Mouse (Mus musculus) heart, adult 2 months (tissue): ENCODE results near the gene Ubxn10. TPM values are rescaled to one million over a fixed set of nuclear protein-coding genes. Genes with fewer than 3 reads are reported as not detected.

Experiments used
- DNase-seq, 2 experiments: peaks; one replicate each; pipeline ENCODE4 v3.0.0; 2021
- H3K27ac ChIP-seq: fragments of 200-600 bp; 2 replicates; pipeline ENCODE4 v1.8.1; 2022
- H3K27me3 ChIP-seq: fragments of 200-500 bp; 2 replicates; pipeline ENCODE4 v1.6.1; 2012; ENCODE audit warnings: mild to moderate bottlenecking, low read length, inconsistent platforms, mixed read lengths; ENCODE audit not compliant: control insufficient read depth, insufficient read depth
- H3K36me3 ChIP-seq: fragments of 200-500 bp; 2 replicates; pipeline ENCODE4 v1.6.1; 2012; ENCODE audit warnings: low read length, inconsistent platforms; ENCODE audit not compliant: control insufficient read depth, insufficient read depth
- H3K4me1 ChIP-seq: fragments of 200-500 bp; 2 replicates; pipeline ENCODE4 v1.6.1; 2011; ENCODE audit warnings: low read length; ENCODE audit not compliant: control insufficient read depth, insufficient read depth
- H3K4me3 ChIP-seq: fragments of 200-600 bp; 2 replicates; pipeline ENCODE4 v1.8.1; 2022
- H3K79me2 ChIP-seq: fragments of 200-500 bp; replicated peaks from 2 replicates; pipeline ENCODE4 v1.6.1; 2012; ENCODE audit warnings: mild to moderate bottlenecking, inconsistent platforms, low read length, moderate library complexity, mixed read lengths; ENCODE audit not compliant: control insufficient read depth, insufficient read depth
- H3K9ac ChIP-seq: fragments of 200-500 bp; 2 replicates; pipeline ENCODE4 v1.6.1; 2012; ENCODE audit warnings: low read depth, mild to moderate bottlenecking, control low read depth, inconsistent platforms, low read length, mixed read lengths
- CTCF ChIP-seq: fragments of 200-600 bp; IDR thresholded peaks from 2 replicates; pipeline ENCODE4 v1.8.1; 2022; ENCODE audit warnings: antibody characterized with exemption, mild to moderate bottlenecking, moderate library complexity
- EP300 ChIP-seq: fragments of 200-500 bp; IDR thresholded peaks from 2 replicates; pipeline ENCODE4 v1.6.1; 2011; ENCODE audit warnings: low read depth, low read length, control low read depth; ENCODE audit not compliant: insufficient read depth
- POLR2A ChIP-seq: fragments of 200-500 bp; IDR thresholded peaks from 2 replicates; pipeline ENCODE4 v1.6.1; 2011; ENCODE audit warnings: mild to moderate bottlenecking, low read depth, low read length, control low read depth; ENCODE audit not compliant: insufficient read depth
- whole genome bisulfite sequencing: fragments of 180-500 bp; shearing (Covaris S2); methylation state at CpG from one replicate; pipeline ENCODE4 v1.1.7; 2018; 5-methylcytosine and 5-hydroxymethylcytosine counted together
- intact Hi-C: fragments of 180-260 bp; cut with DNase I; formaldehyde crosslinking; loops from one replicate; pipeline ENCODE4 v1.15.1; 2025
- polyA plus RNA-seq: library from polyadenylated mRNA; depleted of rRNA; stranded (reverse); fragments of >200 nt; gene quantifications from 2 replicates; pipeline ENCODE4 v1.2.3, GENCODE M21; 2012
- total RNA-seq, 2 experiments: library from RNA; stranded (reverse); gene quantifications; 2 replicates each; pipeline ENCODE4 v1.2.3; 2021

The Ubxn10 gene
- total and polyA plus RNA-seq, 3 experiments, result 1.6 to 7.2 (median 2.7) TPM

DNA sequence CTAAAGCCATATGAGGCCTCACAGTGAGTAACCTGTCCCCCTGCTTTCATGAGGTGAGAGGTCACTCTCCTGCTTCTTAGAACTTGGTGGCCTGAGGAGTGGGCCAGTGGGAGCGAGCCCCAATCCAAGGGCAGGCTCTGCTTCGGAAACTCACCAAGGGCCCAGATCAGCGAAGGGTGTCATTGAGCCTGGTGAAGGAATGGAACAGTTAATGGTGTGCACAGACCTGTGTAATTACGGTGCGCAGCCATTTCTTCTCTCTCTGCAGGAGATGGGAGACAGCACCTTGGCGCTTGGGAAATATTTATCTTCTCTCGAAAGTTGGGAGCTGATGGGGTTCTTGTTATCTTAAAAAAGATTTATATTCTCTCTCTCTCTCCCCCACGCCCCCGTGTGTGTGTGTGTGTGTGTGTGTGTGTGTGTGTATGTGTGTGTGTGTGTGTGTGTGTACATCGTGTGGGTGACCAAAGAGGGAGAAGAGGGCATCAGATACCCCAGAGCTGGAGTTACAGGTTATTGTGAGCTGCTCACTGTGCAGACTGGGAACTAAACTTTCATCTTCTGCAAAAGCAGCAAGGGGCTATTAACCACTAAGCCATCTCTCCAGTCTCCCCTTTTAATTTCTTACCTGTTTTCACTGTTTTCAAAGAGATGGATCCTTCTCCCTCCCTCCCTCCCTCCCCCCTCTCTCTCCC, 39.7 kb downstream of the Ubxn10 start:
- TF ChIP-seq POLR2A, result no peak
- TF ChIP-seq EP300, result no peak
- no peak for TF ChIP-seq CTCF
- Histone ChIP-seq H3K4me1 (no peaks in the 10 kb centered on the region), H3K4me3 (no peak overlapping the region), H3K36me3 (no peaks in the 10 kb centered on the region), H3K27ac (no peak overlapping the region), H3K9ac (no peak overlapping the region), H3K27me3 (0 out of 2 replicates have a peak, but pooled peaks cover 1% of the 10 kb centered on the region), H3K79me2 (no peaks in the 10 kb centered on the region)
- 61% methylated on average over 10 of the region's 10 CpGs for WGBS
- no peak for DNase-seq
- intact Hi-C loops, result loop anchor here (5.0 kb wide), 1 partner anchor 135 kb away; no protein-coding TSS in a partner anchor

DNA sequence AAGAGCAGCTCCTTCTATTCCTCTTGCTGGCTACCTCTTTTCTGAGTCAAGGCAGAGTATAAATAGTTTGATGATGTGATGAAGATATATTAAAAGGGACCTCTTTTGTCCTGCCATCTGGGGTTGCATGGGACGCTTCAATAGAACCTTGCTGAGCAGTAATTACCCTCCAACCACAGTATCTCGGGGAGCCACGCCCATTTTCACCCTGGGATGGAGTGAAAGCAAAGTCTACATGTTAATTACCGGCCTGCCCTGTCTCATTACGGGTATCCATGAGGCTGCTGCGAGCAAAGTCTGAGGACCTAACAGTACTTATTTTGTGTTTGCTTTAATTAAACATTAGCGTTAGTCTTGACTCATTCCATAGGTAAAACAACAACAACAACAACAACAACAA, 40.2 kb downstream of the Ubxn10 start:
- H3K27ac ChIP-seq, result no peak overlapping the region
- no peaks in the 10 kb centered on the region for H3K36me3 ChIP-seq
- H3K9ac ChIP-seq, result no peak overlapping the region
- 42% methylated on average over 7 of the region's 7 CpGs for WGBS
- H3K27me3 ChIP-seq, result 0 out of 2 replicates have a peak, but pooled peaks cover 1% of the 10 kb centered on the region
- DNase-seq, result no peak
- no peak overlapping the region for H3K4me3 ChIP-seq
- no peaks in the 10 kb centered on the region for H3K4me1 ChIP-seq
- intact Hi-C loops, result loop anchor here (5.0 kb wide), 1 partner anchor 134 kb away; no protein-coding TSS in a partner anchor
- no peaks in the 10 kb centered on the region for H3K79me2 ChIP-seq
- no peak for TF ChIP-seq POLR2A
- no peak for TF ChIP-seq EP300
- no peak for TF ChIP-seq CTCF

DNA sequence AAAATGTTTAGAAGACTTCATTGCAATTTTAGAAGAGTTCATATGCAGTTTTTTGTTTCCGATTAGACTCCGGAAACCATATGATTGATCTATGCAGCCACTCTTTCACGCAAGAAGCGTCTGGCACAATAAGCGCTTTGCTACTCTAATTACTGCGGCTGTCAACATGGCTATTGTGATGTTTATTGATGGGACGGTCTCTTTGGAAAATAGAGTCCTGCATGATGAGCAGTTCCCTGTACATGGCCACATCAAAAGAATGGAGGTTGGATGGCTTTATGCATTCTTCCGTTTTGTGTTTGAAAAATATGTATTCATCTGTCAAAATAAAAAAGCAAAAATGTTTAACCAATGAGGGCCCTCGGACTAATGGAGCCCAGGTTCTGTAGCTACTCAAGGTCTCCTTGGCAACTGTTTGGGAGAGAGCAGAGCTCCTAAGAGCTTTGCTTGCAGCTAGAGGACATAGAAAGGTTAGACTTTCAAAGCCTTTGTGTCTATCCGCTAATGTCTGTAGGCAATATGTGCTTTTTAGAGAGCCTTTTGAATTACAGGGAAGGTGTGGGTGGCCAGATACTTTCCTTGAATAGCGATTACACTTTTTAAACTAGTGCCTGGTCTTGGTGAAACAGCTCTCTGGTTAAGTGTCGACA, 43.8 kb downstream of the Ubxn10 start:
- 72% methylated on average over 12 of the region's 12 CpGs for whole genome bisulfite sequencing
- Histone ChIP-seq H3K36me3 (no peaks in the 10 kb centered on the region), H3K9ac (no peak overlapping the region), H3K27ac (no peak overlapping the region), H3K4me3 (no peak overlapping the region), H3K79me2 (no peaks in the 10 kb centered on the region), H3K4me1 (no peaks in the 10 kb centered on the region), H3K27me3 (peaks cover 3% of the 10 kb centered on the region; the same call in 1 of the 2 replicates)
- no peak for DNase-seq
- no peak for TF ChIP-seq EP300
- TF ChIP-seq CTCF, result no peak
- no peak for TF ChIP-seq POLR2A
- intact Hi-C loops, result no loop called here

DNA sequence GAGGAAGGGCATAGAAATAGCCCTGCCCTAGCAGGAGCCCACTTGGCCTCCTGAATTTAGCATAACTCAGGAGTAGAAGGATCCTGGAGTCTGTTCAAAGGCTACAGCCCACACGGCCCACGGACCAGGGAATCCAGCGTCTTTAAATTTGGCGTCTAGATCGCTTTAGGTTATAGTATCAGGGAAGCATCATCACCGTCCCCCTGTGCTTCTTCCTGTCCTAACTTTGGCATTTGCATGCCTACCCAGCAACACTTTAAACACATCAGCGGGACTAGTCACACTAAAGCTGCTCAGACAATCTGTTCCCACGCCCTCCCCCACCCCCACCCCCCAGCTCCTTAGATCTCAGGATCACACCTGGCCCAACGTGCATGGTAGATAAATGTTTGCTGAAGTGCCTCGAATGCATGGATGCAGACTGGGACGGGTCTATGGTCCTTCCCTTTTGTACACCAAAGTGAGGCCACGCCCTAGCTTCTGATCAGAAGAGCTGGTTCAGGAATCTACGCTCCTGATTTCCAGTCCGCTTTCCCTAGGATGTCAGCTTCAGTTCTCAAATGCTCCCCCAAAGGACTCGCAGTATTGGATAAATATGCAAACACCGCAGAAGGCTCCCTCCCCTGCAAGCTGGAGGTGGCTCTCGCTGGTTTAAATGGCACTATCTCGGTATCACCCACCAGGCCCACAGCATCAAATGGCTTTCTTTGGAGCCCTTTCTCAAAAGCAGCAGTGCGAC, 45.4 kb downstream of the Ubxn10 start:
- no peak overlapping the region for H3K9ac ChIP-seq
- no peaks in the 10 kb centered on the region for H3K79me2 ChIP-seq
- intact Hi-C loops, result no loop called here
- TF ChIP-seq POLR2A (no peak), CTCF (no peak), EP300 (no peak)
- 7% methylated on average over 19 of the region's 19 CpGs for WGBS
- no peaks in the 10 kb centered on the region for H3K4me1 ChIP-seq
- H3K36me3 ChIP-seq, result no peaks in the 10 kb centered on the region
- H3K4me3 ChIP-seq, result no peak overlapping the region
- H3K27me3 ChIP-seq, result peaks cover 3% of the 10 kb centered on the region; the same call in 1 of the 2 replicates
- no peak for DNase-seq
- no peak overlapping the region for H3K27ac ChIP-seq

DNA sequence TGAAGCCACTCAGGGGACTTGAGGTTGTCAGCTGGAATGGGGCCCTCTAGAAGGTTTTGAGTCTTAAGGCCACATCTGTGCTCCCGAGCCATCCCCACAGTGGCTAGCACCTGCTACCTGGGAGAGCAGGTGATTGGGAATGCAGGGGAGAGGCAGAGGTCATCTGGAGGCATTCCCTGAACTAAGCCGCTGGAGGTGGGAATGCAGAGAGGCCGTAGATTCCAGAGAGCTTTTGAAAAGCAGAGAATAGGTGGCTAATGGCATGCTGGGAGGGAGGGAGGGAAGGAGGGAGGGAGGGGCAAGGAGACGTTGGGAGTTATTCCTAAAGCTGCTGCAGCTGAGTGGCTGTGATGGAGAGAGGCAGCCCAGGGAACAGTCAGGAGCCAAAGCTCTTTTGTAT, 46.4 kb downstream of the Ubxn10 start:
- H3K4me1 ChIP-seq, result no peaks in the 10 kb centered on the region
- no peak overlapping the region for H3K27ac ChIP-seq
- peaks cover 3% of the 10 kb centered on the region; the same call in 1 of the 2 replicates for H3K27me3 ChIP-seq
- H3K9ac ChIP-seq, result no peak overlapping the region
- WGBS, result 7% methylated on average over 4 of the region's 4 CpGs
- H3K4me3 ChIP-seq, result no peak overlapping the region
- no peak for TF ChIP-seq POLR2A
- TF ChIP-seq CTCF, result no peak
- no peak for TF ChIP-seq EP300
- DNase-seq, result no peak
- H3K36me3 ChIP-seq, result no peaks in the 10 kb centered on the region
- intact Hi-C loops, result no loop called here
- no peaks in the 10 kb centered on the region for H3K79me2 ChIP-seq

DNA sequence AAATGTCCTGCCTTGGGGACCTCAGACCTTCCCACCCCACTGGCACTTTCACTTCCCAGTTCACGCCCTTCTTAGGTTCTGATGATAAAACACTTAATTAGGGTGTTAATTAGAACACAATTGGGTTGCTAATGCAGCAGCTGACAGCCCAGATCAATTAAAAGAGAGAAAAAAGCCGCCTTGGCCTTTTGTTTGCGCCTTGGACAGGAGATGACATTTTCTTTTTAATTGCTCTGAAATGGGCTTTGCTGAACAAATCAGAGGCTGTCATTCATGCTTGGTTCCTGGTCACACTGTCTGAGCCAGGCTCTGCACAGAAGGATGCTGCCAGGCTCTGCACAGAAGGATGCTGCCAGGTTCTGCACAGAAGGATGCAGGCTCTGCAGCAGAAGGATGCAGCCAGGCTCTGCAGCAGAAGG, 47.9 kb downstream of the Ubxn10 start:
- intact Hi-C loops, result no loop called here
- DNase-seq, result no peak
- no peaks in the 10 kb centered on the region for H3K79me2 ChIP-seq
- TF ChIP-seq CTCF, result no peak
- no peak for TF ChIP-seq POLR2A
- no peak for TF ChIP-seq EP300
- no peak overlapping the region for H3K27ac ChIP-seq
- H3K27me3 ChIP-seq, result peaks cover 3% of the 10 kb centered on the region; the same call in 1 of the 2 replicates
- no peak overlapping the region for H3K9ac ChIP-seq
- no peak overlapping the region for H3K4me3 ChIP-seq
- no peaks in the 10 kb centered on the region for H3K4me1 ChIP-seq
- 18% methylated on average over 3 of the region's 3 CpGs for WGBS
- H3K36me3 ChIP-seq, result no peaks in the 10 kb centered on the region
